Mouse (Mus musculus) spleen, adult 2 months (tissue): ENCODE data around the gene Shc1.

Experiments
- CTCF ChIP-seq: fragments of 200-500 bp; IDR thresholded peaks from 2 replicates; pipeline ENCODE4 v1.5.1; 2011; ENCODE audit warnings: mild to moderate bottlenecking, inconsistent platforms; ENCODE audit not compliant: insufficient read depth, insufficient read length, insufficient replicate concordance; ENCODE audit errors: extremely low read depth
- POLR2A ChIP-seq: fragments of 200-500 bp; IDR thresholded peaks from 2 replicates; pipeline ENCODE4 v1.6.1; 2011; ENCODE audit warnings: low read depth, low read length, inconsistent platforms

GRCm38 (mm10) chr3:89391663-89392511 lies 26.4 kb upstream of the Shc1 start:
- TF ChIP-seq CTCF (no peak), POLR2A (no peak)
